Mouse (Mus musculus) embryonic stem cell, embryonic (primary cell): ENCODE measurements around the gene Mob2.

Source experiments
- CTCF ChIA-PET, 4 experiments: fragments of 300-600 bp in 2 of 4; fragments of 350-600 bp in 2 of 4; sonication (Branson Sonifier 250); formaldehyde crosslinking; loops; one replicate each; lab custom pipeline; 2022; ENCODE audit warnings: inconsistent platforms in 2 of 4; lab: Charles Lee
- POLR2A ChIA-PET, 4 experiments: fragments of 300-600 bp in 2 of 4; fragments of 350-600 bp in 2 of 4; sonication (Branson Sonifier 250); formaldehyde crosslinking; loops; one replicate each; lab custom pipeline; 2022; ENCODE audit warnings: antibody characterized with exemption in 4 of 4, inconsistent platforms in 1 of 4; lab: Charles Lee

Mob2 gene

GRCm38 (mm10) chr7:142060931-142061565 lies at the start of gene Mob2:
Gene Mob2 (minus strand): TSS chr7:142061065.
- ChIA-PET CTCF (no interaction called here), POLR2A (no interaction called here)

DNA sequence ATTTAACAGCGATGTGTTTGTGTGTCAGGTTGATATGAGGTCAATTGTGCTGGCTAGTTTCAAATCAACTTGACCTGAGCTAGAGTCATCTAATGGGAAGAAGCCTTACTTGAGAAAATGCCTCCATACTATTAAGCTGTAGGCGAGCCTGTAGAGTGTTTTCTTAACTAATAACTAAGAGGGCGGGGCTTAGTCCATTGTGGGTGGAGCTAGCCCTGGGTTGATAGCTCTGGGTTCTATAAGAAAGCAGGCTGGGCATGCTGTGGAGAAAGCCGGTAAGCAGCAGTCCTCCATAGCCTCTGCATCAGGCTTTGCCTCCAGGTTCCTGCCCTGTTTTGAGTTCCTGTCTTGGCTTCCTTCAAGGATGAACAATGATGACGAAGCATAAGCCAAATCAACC lies 43.9 kb upstream of the Mob2 start:
- ChIA-PET POLR2A (no interaction called here), CTCF (interaction anchor here in 1 of 4 experiments (0.6 kb wide), 1 partner anchor 96 kb away, joined by 3 read pairs; no protein-coding TSS in a partner anchor)

GRCm38 (mm10) chr7:142097776-142098175 lies 36.9 kb upstream of the Mob2 start:
- ChIA-PET POLR2A (interaction anchor here in 2 of 4 experiments (0.5 to 1.1 kb wide), 8 partner anchors 11 to 196 kb away, joined by 3 to 5 read pairs (median 3); no protein-coding TSS in a partner anchor), CTCF (interaction anchor here (0.5 to 2.1 kb wide), 50 partner anchors 8 to 558 kb away, joined by 3 to 27 read pairs (median 4); partner anchors contain the start of gene Chid1 (in 1 of the 4))

DNA sequence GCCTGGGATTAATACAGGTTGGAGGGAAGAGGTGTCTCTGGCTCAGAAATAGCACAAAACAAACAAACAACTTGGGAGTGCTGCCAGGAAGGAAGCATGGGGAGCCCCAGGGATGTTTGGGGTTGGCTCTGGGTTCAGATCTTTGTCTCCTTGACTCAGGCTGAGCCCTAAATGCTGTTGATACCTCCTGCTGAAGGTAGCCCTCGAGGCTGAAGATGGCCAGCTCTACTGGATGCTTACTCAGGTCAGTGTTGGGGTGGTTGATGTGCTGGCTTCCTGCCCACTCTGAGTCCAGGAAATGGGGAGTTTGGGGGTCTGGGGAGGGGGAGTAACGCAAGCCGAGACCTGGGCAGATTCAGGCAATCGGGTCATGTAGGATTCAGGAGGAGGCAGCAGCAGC lies 35.8 kb upstream of the Mob2 start:
- ChIA-PET CTCF (interaction anchor here in 2 of 4 experiments (0.6 to 2.1 kb wide), 5 partner anchors 13 to 312 kb away, joined by 3 to 14 read pairs (median 11); no protein-coding TSS in a partner anchor), POLR2A (no interaction called here)

DNA sequence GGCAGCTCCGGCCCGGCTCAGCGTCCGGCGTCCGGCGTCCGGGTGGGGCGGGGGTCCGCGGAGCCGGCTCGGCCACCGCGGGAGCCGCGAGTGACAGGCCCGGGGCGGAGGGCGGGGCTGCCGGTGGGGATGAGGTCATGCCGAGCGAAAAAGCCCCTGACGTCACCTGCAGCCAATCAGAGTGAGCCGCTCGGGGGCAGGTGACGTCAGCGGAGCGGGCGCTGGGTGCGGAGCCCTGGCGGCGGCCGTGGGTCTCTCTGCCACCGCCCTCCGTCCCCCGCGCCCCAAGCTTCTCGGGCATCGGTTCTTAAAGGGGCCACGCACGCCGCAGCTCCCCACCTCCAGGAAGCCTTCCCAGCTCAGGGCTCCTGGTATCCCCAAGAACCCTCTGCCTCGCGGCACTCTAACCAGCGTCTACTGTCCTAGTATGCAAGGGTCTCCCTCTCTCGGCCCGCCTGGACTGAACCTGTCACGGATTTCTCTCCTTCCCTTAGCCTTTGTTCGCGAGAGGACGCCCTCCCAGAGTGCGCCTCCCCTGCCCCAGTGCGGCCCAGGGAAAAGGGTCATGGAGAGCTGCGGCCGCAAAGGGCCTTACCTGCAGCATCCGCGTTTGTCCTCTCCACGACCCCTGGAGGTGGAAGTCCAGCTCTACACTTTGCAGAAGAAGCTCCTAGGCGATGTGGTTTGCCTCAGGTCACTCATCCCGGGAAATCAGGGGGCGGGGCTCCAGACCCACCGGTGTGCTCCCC lies 34.5 kb upstream of the Mob2 start, which contains the start of gene Dusp8:
TSS of gene Dusp8 (minus strand) at position 661 of the 749 bp plus-strand sequence.
- ChIA-PET POLR2A (interaction anchor here in 3 of 4 experiments (0.6 to 3.3 kb wide), 29 partner anchors 10 to 727 kb away, joined by 3 to 30 read pairs (median 4); partner anchors contain the start of genes Chid1 (in 1 of the 3), Krtap5-5 (in 1 of the 3), Polr2l (in 1 of the 3) and Tspan4 (in 1 of the 3)), CTCF (interaction anchor here in 3 of 4 experiments (0.6 to 1.9 kb wide), 19 partner anchors 10 to 1187 kb away, joined by 3 to 14 read pairs (median 4); no protein-coding TSS in a partner anchor)

DNA sequence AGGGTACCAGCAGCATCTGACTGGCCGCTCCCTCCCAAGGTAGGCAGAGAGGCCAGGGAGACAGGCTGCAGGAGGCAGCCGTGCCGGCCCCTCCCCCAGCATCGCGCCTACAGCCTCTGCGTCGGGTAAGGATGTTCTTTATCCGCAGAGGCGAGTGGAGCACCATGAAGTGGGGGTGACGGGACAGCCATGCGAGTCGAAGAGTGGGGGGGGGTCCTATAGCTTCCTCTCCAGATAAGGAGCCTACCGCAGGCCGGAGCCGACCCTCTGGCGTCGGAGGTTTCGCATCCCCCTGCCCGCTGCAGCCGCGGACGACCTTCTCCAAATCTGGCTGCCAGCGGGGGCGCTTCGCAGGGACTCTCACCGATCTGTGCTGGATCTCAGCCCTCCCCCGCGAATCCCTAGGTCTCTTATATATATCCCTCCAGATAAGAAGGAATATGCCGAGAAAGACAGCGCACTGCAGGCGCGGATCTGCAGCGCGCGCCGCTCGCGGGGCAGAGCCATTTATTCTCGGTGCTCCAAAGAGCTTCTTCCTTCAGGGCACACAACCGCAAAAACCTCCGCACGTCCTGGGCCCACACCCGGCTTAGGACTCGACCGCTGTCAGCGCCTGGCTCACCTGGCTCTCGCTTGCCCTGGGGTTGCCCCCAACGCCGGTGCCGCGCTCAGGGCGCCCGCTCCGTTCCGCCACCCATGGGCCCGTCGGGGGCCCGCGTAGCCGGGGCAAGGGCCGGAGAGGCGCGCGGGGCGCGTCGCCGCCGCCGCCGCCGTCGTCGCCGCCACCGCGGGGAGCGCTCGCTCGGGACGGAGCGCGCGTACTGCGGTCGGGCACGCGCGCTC lies 33.7 kb upstream of the Mob2 start:
- CTCF ChIA-PET: interaction anchor here in 3 of 4 experiments (0.6 to 1.9 kb wide), 11 partner anchors 10 to 517 kb away, joined by 3 to 9 read pairs (median 4); no protein-coding TSS in a partner anchor
- POLR2A ChIA-PET: interaction anchor here in 3 of 4 experiments (0.6 to 3.3 kb wide), 17 partner anchors 10 to 619 kb away, joined by 3 to 30 read pairs (median 5); partner anchors contain the start of genes Polr2l (in 1 of the 3) and Tspan4 (in 1 of the 3)

DNA sequence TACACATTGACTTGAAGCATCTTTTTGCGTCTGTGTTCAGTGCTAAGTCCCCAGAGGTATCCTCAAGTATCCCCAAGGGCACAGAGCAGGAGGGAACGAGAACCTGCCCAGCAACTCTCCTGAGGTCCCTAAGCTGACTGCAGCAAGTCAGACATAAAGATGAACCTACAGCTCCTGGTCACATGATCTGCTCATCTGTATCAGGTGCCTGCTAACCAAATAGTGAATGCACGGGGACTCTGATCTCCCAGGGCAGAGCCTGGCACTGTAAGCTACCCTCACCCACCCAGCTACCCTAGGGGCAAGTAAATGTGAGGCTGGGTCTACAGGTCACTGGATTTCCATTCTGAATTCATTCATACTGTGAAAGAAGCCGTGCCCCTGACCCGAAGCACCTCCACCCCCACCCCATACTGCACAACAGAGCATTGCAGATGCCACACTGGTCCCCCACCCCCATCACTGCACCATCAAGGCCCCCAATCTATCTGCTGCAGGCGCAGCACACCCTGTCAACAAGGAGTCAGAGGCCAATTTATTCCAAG lies 32.9 kb upstream of the Mob2 start:
- ChIA-PET POLR2A (interaction anchor here in 2 of 4 experiments (1.2 to 3.3 kb wide), 7 partner anchors 9 to 192 kb away, joined by 7 to 30 read pairs (median 10); no protein-coding TSS in a partner anchor), CTCF (interaction anchor here in 3 of 4 experiments (0.6 to 1.2 kb wide), 4 partner anchors 10 to 337 kb away, joined by 3 to 4 read pairs (median 3); no protein-coding TSS in a partner anchor)

GRCm38 (mm10) chr7:142092991-142093390 lies 32.1 kb upstream of the Mob2 start:
- CTCF ChIA-PET: no interaction called here
- POLR2A ChIA-PET: interaction anchor here in 1 of 4 experiments (3.3 kb wide), 1 partner anchor 9 kb away, joined by 30 read pairs; no protein-coding TSS in a partner anchor

- POLR2A ChIA-PET: interaction anchor here in 1 of 4 experiments (0.7 to 1.4 kb wide), 2 partner anchors 9 to 32 kb away, joined by 3 read pairs; no protein-coding TSS in a partner anchor
Observed at GRCm38 (mm10) chr7:142091848-142092247, 31.0 kb upstream of the Mob2 start.

GRCm38 (mm10) chr7:142089648-142090447 lies 29.0 kb upstream of the Mob2 start:
- CTCF ChIA-PET: interaction anchor here in 2 of 4 experiments (0.6 to 1.1 kb wide), 5 partner anchors 8 to 964 kb away, joined by 3 to 10 read pairs (median 3); no protein-coding TSS in a partner anchor

More at GRCm38 (mm10) chr7:142091848-142092247, 31.0 kb upstream of the Mob2 start:
- CTCF ChIA-PET: interaction anchor here in 1 of 4 experiments (0.6 kb wide), 1 partner anchor 11 kb away, joined by 3 read pairs; no protein-coding TSS in a partner anchor

GRCm38 (mm10) chr7:142088886-142089285 lies 28.0 kb upstream of the Mob2 start:
- ChIA-PET CTCF (interaction anchor here in 3 of 4 experiments (0.6 to 1.1 kb wide), 3 partner anchors 9 to 136 kb away, joined by 3 to 10 read pairs (median 4); no protein-coding TSS in a partner anchor), POLR2A (interaction anchor here in 2 of 4 experiments (0.6 to 1.7 kb wide), 2 partner anchors 187 to 393 kb away, joined by 3 to 4 read pairs; no protein-coding TSS in a partner anchor)

More at GRCm38 (mm10) chr7:142089648-142090447, 29.0 kb upstream of the Mob2 start:
- POLR2A ChIA-PET: interaction anchor here in 3 of 4 experiments (0.5 to 1.7 kb wide), 4 partner anchors 8 to 695 kb away, joined by 3 to 10 read pairs (median 4); no protein-coding TSS in a partner anchor

GRCm38 (mm10) chr7:142087069-142087652 lies 26.3 kb upstream of the Mob2 start:
- POLR2A ChIA-PET: no interaction called here
- CTCF ChIA-PET: interaction anchor here in 2 of 4 experiments (0.7 to 1.8 kb wide), 2 partner anchors 11 to 229 kb away, joined by 6 to 8 read pairs; no protein-coding TSS in a partner anchor

- CTCF ChIA-PET: interaction anchor here in 2 of 4 experiments (0.5 to 1.8 kb wide), 2 partner anchors 11 to 331 kb away, joined by 4 to 6 read pairs; no protein-coding TSS in a partner anchor
- POLR2A ChIA-PET: interaction anchor here in 3 of 4 experiments (0.9 to 6.1 kb wide), 3 partner anchors 8 to 9 kb away, joined by 3 to 30 read pairs (median 7); partner anchors contain the start of gene Dusp8 (in 2 of the 3)
Observed at GRCm38 (mm10) chr7:142086159-142086905, 25.5 kb upstream of the Mob2 start.

DNA sequence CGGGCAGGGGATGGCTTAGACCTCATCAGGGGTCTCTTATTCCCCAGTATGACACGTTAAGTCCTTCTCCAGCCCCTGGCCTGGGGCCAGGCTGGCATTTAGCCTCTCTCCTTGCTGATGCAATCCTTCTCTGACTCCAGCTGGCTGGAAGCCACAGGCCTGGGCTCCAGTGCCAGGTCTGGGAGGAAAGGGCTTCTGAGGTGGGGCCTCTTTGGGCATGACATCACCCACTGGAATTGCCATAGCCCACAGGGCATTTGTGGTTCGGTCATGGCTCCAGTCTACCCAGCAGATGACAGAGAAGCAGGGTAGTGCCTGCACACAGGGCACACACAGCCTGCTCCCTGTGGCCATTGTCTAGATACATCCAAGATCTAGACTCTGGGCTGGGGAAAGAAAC lies 24.0 kb upstream of the Mob2 start:
- POLR2A ChIA-PET: interaction anchor here in 2 of 4 experiments (0.8 to 6.1 kb wide), 3 partner anchors 10 to 14 kb away, joined by 3 to 30 read pairs (median 7); partner anchors contain the start of gene Dusp8 (in 1 of the 2)

More for the DNA sequence above, 24.0 kb upstream of the Mob2 start:
- CTCF ChIA-PET: interaction anchor here in 3 of 4 experiments (0.6 to 2.9 kb wide), 6 partner anchors 10 to 155 kb away, joined by 3 to 11 read pairs (median 4); partner anchors contain the start of gene Dusp8 (in 2 of the 3)
